Mouse (Mus musculus): ENCODE measurements around the gene Ears2.

DNA sequence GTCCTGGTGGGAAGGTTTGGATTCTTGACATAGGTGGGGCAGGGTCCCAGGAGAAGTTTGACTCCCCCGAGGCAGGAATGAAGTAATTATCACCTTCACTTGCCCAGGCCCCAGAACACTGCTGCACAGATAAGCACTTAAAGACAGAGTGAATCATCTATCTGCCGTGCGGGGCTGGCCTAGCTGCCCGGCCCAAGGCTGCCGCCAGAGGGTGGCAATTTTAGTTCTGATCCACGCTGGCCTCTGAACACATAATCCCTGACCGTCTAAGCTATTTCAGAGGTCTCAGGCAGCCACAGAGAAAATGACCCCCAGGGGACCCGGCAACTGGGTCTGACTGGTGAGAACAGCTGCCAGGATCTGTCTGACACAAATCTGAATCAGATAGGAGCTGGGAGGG lies 52.0 kb downstream of the Ears2 start:
- TF ChIP-seq CTCF (IDR thresholded peaks at IDR 0.05; ENCODE audit: low read depth) (peak; percentile 35), EP300 (IDR thresholded peaks at IDR 0.05; ENCODE audit: low read depth) (no peak)
